Mouse (Mus musculus): ENCODE data around the gene Reck.

Reck gene

DNA sequence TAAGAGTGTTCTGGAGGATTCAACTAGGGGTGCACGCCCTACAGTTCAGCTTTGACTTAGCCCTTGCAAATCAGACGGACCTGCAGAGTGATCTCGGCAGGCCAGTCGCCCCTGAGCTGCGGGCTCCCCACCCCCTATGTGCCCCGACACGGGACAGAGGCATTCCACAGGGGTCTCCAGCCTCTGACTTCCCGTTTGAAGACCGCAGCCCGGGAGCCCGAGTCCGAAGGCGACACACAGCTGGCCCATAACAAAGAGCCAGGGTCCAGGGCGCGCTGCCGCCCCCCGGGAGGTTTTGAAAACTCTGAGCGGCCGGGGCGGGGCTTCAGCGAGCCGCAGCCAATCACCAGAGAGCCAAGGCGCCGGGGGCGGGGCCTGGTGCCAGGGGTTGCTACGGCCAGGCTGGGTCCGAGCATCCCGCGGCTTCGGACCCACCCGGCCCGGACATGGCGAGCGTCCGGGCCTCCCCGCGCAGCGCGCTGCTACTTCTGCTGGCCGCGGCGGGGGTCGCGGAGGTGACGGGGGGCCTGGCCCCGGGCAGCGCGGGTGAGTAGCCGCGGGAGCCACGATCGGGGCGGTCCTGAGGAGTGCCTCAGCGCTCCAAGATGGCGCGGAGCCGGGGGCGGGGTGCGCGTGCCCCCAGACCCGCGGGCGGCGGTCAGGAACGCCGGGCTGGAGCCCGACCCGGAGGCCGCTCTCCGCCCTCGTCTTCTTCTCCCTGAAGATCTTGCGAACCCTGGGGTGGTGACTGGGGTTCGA is at the start of gene Reck:
Gene Reck (plus strand): TSS at position 371 of the 759 bp plus-strand sequence.
- DNase-seq (ENCODE audit: low read depth, low spot score): peak; percentile 93

DNA sequence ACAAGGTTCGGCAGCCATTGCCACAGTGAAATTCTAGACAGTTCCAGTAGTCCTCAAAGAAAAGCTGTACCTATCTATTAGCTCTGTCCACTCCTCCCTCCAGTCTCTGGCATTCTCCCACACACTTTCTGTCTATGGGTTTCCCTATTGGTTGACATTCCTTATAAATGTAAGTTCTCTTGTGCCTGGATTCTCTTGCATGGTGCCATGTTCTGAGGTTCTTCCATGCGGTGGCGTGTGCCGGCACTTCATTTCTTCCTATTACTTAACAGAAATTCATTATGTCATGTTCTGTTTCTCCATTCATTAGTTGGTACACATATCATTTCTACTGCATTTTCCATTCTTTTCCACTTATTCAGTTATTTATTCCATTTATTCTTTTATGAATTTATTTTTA is 46.5 kb upstream of the Reck start:
- DNase-seq (ENCODE audit: low read depth, low spot score): no peak

DNA sequence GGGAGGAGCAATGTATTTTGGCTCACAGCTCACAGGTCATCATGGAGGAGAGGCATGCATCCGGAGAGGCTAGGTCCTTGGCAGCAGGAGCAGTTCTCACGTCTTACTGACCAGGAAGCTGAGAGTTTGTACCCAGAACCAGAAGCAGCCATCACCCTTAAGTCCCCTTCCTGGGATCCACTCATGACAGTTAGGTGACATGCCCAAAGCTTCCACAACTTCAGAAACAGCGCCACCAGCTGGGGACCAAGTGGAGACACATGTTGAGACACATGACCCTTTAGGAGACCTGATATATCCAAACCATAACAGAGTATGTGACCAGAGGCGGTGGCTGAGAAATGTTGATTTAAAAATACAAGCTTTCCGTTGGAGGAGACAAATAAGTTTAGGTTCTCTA is 43.3 kb upstream of the Reck start:
- DNase-seq (ENCODE audit: low read depth, low spot score): no peak

DNA sequence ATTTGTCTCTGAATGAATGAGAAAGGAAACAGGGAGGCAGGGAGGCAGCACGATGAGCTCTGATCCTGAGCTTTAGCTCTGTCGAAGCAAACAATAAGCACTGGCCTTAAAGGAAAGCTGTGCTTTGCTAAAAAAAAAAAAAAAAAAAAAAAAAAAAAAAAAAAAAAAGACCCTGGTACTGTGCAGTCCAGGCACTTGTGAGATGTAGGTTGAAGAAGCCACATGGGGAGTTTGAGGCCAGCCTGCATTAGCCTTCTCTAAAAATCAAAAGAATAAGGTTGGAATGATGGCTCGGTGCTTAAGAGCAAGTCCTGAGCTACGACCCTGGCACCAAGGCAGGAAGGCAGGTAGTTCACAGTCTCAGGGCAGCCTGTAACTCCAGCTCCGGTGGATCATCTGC is 41.6 kb upstream of the Reck start:
- DNase-seq (ENCODE audit: low read depth, low spot score): no peak

DNA sequence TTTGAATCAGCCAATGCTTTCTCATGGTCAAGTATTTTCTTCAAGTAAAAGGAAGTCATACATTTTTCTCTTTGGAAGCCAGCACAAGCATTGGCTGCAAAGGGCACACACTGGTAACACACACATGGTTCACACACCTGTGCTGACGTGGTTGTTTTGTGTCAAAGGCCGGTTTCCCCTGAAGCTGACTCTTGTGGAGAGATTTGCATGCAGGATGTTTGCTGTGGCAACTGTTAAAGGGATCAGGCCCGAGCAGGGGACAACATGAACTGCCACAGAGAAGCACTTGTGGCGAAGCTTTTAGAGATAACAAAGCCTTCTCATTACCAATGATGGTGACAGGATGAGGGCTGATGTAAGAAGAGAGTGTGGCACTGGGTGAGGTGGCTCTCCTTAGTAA is 40.6 kb upstream of the Reck start:
- DNase-seq (ENCODE audit: low read depth, low spot score): no peak

DNA sequence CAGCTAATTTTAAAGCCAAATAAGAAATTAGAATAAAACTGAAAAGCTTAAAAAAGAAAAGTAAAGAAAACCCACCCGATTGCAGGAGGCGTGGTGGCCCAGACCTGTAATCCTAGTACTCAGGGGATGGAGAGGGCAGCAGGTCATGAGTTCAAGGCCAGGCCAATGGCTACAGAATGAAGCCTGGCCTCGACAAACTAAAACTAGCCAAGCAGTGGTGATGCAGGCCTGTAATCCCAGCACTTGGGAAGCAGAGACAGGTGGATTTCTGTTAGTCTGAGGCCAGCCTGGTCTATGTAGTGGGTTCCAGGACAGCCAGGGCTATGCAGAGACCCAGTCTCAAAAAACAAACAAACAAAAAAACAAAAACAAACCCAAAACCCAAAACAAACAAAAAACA is 37.0 kb upstream of the Reck start:
- DNase-seq (ENCODE audit: low read depth, low spot score): no peak

DNA sequence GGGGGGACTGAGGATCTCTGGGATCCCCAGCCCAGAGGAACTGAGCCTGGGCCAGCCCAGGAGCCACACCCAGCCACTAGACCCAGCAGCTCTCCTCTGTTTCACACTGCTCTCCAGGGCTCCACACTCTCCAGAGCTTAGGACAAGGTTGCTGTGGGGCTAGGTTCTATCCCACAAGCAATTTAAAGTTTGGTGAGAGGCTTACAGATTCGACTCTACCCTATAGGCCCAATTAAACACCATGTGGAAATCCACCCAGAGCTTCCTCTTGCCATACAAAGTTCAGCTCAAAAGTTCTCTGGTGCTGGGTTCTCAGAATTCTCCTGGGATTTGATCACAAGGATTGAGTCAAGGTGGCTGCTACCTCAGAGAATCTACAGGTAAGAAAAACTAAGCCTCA is 35.2 kb upstream of the Reck start, which contains the start of gene Olfr157:
Gene Olfr157 (minus strand): TSS at position 101 of the 400 bp plus-strand sequence.
- no peak for DNase-seq (ENCODE audit: low read depth, low spot score)

DNA sequence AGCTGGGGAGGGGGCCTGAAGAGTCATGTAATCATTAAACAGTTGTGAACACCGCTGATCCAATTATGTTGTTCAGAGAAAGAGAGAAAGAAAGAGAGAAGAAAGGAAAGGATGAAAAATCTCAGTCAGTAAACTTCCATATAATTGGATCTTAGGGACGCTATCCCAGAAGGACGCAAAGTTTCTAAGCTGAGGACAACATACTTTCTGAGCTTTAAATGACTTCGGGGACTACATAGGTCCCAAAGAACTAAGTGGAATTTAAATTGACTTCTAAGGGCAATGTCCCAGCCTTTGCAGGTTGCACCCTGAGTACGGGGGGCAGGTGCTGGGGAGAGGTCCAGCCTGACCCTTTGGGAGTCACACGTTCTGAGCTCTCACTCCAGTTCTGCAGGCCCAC is 24.1 kb upstream of the Reck start, which contains the start of gene Olfr155:
Gene Olfr155 (plus strand): TSS at position 301 of the 400 bp plus-strand sequence.
- DNase-seq (ENCODE audit: low read depth, low spot score): no peak

DNA sequence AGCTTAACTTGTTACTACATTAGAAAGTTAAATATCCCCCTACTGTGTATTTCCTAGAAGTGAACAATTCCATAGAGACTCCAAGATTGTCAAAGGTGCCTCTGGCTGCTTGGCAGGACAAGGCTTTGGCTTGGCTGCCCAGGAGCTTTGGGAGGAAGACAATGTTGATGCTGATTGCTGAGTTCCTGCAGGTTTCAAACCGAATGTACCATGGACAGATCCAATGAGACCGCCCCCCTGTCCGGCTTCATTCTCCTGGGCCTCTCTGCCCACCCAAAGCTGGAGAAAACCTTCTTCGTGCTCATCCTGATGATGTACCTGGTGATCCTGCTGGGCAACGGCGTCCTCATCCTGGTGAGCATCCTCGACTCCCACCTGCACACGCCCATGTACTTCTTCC is 21.2 kb upstream of the Reck start:
- DNase-seq (ENCODE audit: low read depth, low spot score): no peak

DNA sequence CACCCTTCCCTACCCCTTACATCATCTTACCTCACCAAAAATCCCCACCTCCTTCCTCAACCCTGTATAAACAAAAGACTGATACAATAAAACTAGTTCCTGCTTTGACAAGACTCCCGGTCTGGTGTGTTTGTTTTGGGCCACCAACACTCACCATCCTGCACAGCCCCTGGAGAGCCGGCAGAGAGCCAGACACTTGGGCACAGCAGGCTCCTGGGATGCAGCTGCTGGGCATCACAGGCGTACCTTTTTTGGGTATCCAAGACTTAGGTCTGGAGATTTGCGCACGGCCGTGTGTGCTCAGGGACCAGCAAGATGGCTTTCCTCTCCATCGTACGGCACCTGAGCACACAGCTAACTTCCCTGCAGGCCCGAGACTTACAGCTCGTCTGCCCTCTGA is 15.4 kb upstream of the Reck start:
- no peak for DNase-seq (ENCODE audit: low read depth, low spot score)

DNA sequence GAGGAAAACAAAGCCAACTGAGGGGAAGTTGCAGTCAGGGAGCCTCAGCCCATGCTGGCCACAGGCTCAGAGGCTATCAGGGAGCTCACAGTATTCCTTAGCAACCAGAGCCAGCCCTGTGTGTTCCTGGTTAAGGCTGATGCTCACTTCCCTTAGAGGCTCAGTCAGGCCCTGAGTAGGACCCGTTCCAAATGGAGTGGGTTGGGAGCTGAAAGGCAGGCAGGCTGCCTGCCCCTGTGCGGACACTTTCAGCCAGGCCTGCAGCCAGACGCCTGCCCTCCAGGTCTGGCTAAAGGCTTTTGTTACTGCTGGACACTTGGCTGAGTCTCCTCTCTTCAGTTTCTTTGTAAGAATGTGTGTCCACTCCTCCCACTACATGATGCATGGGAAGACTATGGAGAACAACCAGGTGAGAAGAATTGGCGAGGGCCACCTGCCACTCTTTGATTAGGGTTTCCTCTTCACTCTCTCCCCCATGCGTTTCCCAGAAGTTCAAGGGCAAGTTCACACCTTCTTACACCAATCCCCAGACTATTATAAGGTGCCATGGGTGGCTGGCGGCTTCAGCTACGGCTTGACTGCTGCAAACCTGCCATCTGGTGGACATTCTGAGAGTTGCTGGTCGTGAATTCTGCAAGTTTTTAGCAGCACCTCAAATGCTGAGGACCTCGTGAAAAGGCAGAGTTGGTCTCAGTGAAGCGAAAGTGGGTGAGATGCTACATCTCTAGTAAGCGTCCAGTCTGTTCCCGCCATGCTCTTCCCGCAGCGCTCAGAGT is 14.4 kb upstream of the Reck start:
- peak; percentile 73 for DNase-seq (ENCODE audit: low read depth, low spot score)

DNA sequence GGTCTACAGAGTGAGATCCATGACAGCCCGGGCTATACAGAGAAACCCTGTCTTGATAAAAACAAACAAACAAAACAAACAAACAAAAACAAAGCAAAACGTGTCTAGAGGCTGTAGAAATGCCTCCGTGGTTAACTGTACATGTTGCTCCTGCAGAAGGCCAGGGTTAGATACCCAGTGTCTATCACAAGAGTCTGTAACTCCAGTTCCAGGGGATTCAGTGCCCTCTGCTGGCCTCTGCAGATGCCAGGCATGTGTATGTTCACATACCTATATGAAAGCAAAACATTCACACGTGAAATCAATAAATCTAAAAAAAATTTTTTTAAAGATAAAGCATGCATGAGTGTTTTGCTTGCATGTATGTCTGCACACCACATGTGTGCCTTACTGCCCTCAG is 12.0 kb upstream of the Reck start:
- DNase-seq (ENCODE audit: low read depth, low spot score): no peak

DNA sequence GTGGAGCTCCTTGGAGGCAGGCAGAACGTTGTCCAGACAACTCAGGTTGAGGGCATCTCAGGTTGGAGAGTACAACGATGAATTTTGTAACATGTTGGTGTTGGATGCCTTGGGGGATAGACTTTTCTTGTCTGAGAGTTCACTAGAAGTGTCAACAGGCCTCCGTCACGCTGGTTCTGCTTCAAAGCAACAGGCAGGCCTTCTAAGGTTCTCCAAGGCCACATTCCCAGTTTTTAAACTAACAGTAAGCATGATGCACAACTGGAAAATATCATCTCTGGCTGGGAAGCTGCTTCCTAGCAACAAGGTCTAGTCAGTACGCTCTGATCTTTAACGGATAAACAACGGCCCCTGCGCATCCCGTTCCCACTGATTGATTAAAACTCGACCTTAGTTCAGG is 5.5 kb upstream of the Reck start:
- no peak for DNase-seq (ENCODE audit: low read depth, low spot score)

DNA sequence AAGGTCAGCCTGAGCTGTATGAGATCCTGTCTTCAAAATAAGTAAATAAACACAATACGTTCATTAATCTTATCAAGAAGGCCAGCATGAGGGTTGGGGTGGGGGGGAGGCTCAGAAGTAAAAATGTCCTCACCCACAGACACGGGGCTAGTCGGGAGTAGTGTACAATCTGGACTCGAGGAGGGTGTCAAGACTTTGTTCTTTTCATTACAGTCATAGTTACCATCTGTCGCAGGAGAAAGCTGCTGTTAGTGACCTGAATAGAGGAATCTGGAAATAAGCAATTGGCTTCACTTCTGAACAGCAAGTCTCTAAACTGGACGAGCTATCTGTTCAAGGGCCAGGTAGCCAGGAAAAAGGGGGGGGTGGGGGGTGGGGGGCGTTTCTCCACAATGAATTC is 829 bp upstream of the Reck start:
- no peak for DNase-seq (ENCODE audit: low read depth, low spot score)

DNA sequence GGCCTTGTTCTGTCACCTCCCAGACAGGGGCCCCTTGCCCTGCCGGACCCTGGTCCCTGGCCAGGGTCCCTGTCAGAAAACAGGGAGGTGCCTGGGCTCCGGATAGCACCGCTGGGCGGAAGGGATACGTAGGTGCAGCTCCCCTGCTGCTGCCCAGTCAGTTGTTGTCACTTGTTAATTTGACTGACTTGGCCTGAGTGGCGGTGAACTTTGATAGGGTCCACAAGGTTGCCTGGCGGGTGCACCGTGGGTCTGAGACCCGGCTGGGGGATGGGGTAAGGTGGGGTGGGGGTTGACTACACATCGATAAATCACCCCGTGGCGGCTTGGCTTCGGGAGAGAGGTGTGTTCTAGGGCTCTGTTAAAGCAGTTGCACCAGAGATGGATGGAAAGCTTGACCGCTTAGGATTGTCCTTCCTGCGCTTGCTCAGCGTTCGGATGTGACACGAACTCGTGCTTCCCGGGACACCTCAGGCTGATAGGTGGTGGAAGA is 635 bp downstream of the Reck start:
- DNase-seq (ENCODE audit: low read depth, low spot score): no peak

DNA sequence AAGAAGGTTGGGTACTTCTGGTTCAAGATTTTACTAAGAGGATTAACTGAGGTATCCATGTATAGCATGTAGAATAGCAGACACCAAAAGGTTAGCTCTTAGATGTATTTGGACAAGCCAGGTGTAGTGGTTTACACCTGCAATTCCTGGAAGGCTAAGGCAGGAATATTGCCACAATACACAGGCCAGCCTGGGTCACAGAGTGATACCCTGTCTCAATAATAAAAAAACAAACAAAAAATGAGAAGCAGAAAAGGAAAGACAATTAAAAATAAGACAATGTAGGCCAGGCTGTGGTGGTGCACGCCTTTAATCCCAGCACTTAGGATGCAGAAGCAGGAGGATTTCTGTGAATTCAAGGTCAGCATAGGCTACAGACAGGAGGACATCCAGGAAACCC is 1.9 kb downstream of the Reck start:
- DNase-seq (ENCODE audit: low read depth, low spot score): no peak

DNA sequence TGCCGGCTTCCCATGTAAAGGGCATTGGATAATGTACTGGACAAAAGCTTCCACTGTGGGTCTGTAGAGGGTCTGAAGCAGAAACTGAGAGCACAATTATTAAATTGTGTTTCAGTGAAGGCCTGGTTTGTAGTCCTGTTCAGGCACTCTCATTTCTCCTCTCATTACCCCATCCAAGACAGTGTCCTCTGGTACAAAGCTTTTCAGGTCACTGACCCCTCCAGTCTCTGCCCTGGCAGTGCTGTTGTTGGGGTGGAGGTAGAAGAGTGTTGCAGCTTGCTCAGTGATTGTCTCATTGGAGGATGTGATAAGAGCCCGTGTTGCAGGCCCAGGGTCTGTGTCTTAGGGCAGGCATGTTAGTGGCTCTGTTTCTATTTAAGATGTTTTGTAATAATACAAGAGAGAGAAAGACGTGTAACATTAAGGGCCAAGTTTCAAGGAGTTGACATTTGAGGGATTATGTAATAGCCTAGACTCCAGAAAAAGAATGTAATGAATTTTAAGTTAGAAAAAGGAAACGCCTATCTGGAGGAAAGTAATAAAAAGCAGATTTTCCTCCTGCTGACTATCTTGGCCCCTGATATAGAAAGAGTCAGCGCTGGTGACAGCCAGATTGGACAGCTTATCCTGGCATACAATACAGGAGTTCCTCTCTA is 2.9 kb downstream of the Reck start:
- no peak for DNase-seq (ENCODE audit: low read depth, low spot score)

DNA sequence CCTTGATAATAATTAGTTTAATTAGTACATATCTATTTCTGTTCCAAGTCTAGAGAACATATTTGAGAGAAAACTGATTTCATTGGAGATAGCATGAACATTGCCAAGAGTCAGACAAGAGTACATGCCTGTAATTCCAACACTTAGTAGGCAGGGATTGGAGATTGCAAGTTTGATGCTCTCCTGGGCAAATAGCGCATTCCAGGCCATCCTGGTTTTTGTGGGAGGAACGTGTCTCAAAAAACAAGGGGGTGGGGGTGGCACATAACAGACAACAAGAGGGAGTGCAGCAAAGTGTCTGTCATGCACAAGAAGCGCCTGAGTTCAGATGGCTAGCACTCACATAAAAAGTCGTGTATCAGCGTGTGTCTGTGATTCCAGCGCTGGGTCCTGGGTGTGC is 4.2 kb downstream of the Reck start:
- DNase-seq (ENCODE audit: low read depth, low spot score): no peak

DNA sequence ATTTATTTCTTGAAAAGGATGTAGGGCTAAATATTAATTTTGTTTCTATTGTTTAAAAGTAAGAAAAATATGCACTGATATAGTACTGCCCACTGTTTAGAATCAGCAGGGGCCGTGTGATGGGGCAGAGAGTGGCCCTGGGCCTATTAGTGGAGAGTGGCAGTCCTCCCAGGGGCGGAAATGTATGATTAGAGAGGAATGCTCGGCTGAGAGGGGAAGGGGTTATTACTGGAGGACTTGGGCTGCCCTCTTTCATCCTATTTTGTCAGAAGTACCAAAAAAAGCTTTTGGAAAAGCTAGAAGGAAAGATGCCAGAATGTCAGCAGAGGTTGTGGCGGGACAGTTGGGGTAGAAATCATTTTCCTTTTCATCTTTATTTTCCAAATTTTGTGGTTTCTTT is 8.9 kb downstream of the Reck start:
- no peak for DNase-seq (ENCODE audit: low read depth, low spot score)

DNA sequence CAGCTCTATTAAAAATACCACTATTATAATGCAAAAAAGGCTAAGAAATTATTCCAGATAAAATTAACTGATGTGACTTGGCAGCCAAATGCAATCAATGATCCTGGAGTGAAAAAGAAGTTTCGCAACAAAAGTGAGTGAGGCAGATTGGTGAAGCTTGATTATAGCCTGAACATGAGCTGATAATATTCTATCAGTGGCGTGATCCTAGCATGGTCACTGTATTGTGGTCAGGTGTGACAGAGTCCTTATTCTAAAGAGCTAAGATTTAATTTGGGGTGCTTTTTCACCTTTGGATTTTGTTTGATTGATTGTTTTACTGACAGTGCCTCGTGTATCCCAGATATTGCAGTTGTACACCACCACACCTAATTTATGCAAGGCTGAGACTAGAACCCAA is 15.9 kb downstream of the Reck start:
- DNase-seq (ENCODE audit: low read depth, low spot score): no peak

DNA sequence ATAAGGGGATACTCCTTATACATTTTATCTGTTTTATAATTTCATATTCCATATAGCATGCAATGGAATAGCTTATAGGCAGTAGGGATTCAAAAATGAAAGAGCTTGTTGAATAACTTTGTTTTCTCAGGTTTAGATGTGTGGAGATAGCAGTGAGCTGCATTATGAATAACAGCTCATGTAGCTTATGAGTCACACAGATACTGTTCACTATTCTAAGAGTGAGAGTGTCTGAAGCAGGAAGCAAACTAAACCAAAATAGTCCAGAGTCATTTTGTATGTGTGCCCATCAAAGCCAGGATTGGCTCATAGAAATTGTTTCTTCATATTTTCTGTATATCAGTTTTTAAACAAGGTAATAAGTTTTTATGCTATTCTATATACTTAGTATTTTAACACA is 21.9 kb downstream of the Reck start:
- DNase-seq (ENCODE audit: low read depth, low spot score): no peak

DNA sequence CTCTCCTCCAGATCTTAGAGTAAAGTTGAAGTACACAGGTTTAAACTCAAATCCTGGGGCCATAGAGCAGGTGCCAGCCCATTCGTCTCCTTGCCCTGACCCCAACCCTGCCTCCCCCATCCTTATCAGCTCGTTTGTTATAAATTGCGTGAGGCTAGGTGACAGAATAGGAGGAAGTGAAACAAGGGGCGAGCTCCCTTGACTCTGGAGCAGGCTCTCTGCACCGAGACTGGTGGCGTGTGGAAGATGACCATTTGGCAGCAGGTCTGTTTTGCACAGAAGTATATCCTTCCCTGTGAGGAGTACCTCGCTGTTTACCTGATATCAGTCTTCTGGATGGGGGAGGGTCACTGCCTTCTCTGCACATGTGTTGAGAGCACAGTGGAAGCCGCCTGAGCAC is 23.9 kb downstream of the Reck start:
- DNase-seq (ENCODE audit: low read depth, low spot score): no peak

Data from mesoderm, embryonic 11.5 days (tissue).